Mouse (Mus musculus): ENCODE data around the gene Fbxo44. TPM values are rescaled to one million over a fixed set of nuclear protein-coding genes. Genes with fewer than 3 reads are reported as not detected.
"Not testable (repeated sequence)": the region's sequence is repeated elsewhere in the genome, so short reads cannot be mapped to it uniquely, and the experiment has no call there.

Gene Fbxo44
- total RNA-seq, 2 experiments from 2014 or later, result 18.2 to 22.7 TPM

GRCm38 (mm10) chr4:148128672-148129071, 31.6 kb downstream of the Fbxo44 start:
- no peak for DNase-seq

GRCm38 (mm10) chr4:148128241-148128640, 32.0 kb downstream of the Fbxo44 start:
- DNase-seq, result no peak

- DNase-seq, result no peak
Observed at GRCm38 (mm10) chr4:148122694-148123066, 37.6 kb downstream of the Fbxo44 start.

- DNase-seq, result no peak
Observed at GRCm38 (mm10) chr4:148121982-148122693, 38.1 kb downstream of the Fbxo44 start.

- DNase-seq, result no peak
Observed at GRCm38 (mm10) chr4:148121362-148121761, 38.9 kb downstream of the Fbxo44 start.

- DNase-seq, result no peak
Observed at GRCm38 (mm10) chr4:148120555-148120954, 39.7 kb downstream of the Fbxo44 start.

- DNase-seq, result not testable (repeated sequence)
Observed at GRCm38 (mm10) chr4:148119578-148119977, 40.7 kb downstream of the Fbxo44 start.

- no peak for DNase-seq
Observed at GRCm38 (mm10) chr4:148117392-148117791, 42.9 kb downstream of the Fbxo44 start.

GRCm38 (mm10) chr4:148116657-148117056, 43.6 kb downstream of the Fbxo44 start:
- DNase-seq, result no peak

GRCm38 (mm10) chr4:148115467-148115866, 44.8 kb downstream of the Fbxo44 start:
- DNase-seq, result peak; percentile 39

- DNase-seq, result peak; percentile 92
Observed at GRCm38 (mm10) chr4:148114758-148115391, 45.4 kb downstream of the Fbxo44 start.

- DNase-seq, result no peak
Observed at GRCm38 (mm10) chr4:148112519-148112918, 47.8 kb downstream of the Fbxo44 start.

- DNase-seq, result no peak
Observed at GRCm38 (mm10) chr4:148109215-148109614, 51.1 kb downstream of the Fbxo44 start.

GRCm38 (mm10) chr4:148108565-148109100, 51.6 kb downstream of the Fbxo44 start:
- no peak for DNase-seq

- DNase-seq, result no peak
Observed at GRCm38 (mm10) chr4:148107621-148108291, 52.5 kb downstream of the Fbxo44 start.

- no peak for DNase-seq
Observed at GRCm38 (mm10) chr4:148104146-148104545, 56.1 kb downstream of the Fbxo44 start.

Small RNAs within 50 kb of the gene (microRNA-seq; reads per million reads assigned to microRNA genes)
- gene Mir7022, result 0 reads per million in 2 experiments

Other genes starting within 250 kb of the Fbxo44 start
- gene Plod1, start 223.7 kb downstream of the Fbxo44 start, total RNA-seq (2021), result 10 to 100 TPM; 80.9 to 82.5 TPM
- 10 to 100 TPM; 46.8 to 49.3 TPM for gene 2510039O18Rik, start 219.6 kb downstream of the Fbxo44 start, total RNA-seq (2021)
- 100 to 1,000 TPM; 736 to 787 TPM for gene Nppb, start 174.7 kb downstream of the Fbxo44 start, total RNA-seq (2021)
- gene Nppa, start 159.8 kb downstream of the Fbxo44 start, total RNA-seq (2021), result 1,000 to 10,000 TPM; 1,585 to 1,953 TPM
- 10 to 100 TPM; 15.8 to 16.3 TPM for gene Clcn6, start 121.7 kb downstream of the Fbxo44 start, total RNA-seq (2021)
- gene Mthfr, start 121.4 kb downstream of the Fbxo44 start, total RNA-seq (2021), result 10 to 100 TPM; 14.1 to 14.3 TPM
- 10 to 100 TPM; 24.8 to 27.4 TPM for gene Agtrap, start 72.5 kb downstream of the Fbxo44 start, total RNA-seq (2021)
- gene Mad2l2, start 30.1 kb downstream of the Fbxo44 start, total RNA-seq (2021), result 10 to 100 TPM; 17.9 to 19.9 TPM
- not detected for gene Draxin, start 29.8 kb downstream of the Fbxo44 start, total RNA-seq (2021)
- 10 to 100 TPM; 24.7 to 26.3 TPM for gene Fbxo6, start 8.3 kb downstream of the Fbxo44 start, total RNA-seq (2021)
- gene Fbxo2, start 139 bp upstream of the Fbxo44 start, total RNA-seq (2021), result under 1 TPM in 1 of 2 experiments, not detected in 1; 0.27 TPM
- under 1 TPM; 0.14 to 0.19 TPM for gene Disp3, start 127.5 kb upstream of the Fbxo44 start, total RNA-seq (2021)